Mouse (Mus musculus) intestine, embryonic 14.5 days (tissue): ENCODE results near the gene Gm29094. TPM values are rescaled to one million over a fixed set of nuclear protein-coding genes. Genes with fewer than 3 reads are reported as not detected.
"Not testable (repeated sequence)": the region's sequence is repeated elsewhere in the genome, so short reads cannot be mapped to it uniquely, and the experiment has no call there.

Source experiments
- ATAC-seq: fragments of 200-750 bp; cut with Nextera tagmentation; replicated peaks from 2 replicates; pipeline ENCODE4 v1.8.0; 2017; ENCODE audit warnings: low read depth, moderate number of reproducible peaks, moderate TSS enrichment, moderate library complexity; ENCODE audit not compliant: low FRiP score, low TSS enrichment
- DNase-seq: peaks from one replicate; pipeline ENCODE4 v3.0.0-alpha.2; 2018; ENCODE audit warnings: low spot score
- H3K27ac ChIP-seq: fragments of 300-500 bp; sonication (generic); 2 replicates; pipeline ENCODE4 v1.5.1; 2014; ENCODE audit warnings: low read depth, mild to moderate bottlenecking, control low read depth
- H3K27me3 ChIP-seq: fragments of 300-500 bp; sonication (generic); replicated peaks from 2 replicates; pipeline ENCODE4 v1.6.1; 2014; ENCODE audit warnings: low read length, control low read depth; ENCODE audit not compliant: control insufficient read depth, insufficient read depth
- H3K36me3 ChIP-seq: fragments of 300-500 bp; sonication (generic); 2 replicates; pipeline ENCODE4 v1.6.1; 2014; ENCODE audit warnings: low read length, control low read depth; ENCODE audit not compliant: control insufficient read depth, insufficient read depth
- H3K4me1 ChIP-seq: fragments of 300-500 bp; sonication (generic); replicated peaks from 2 replicates; pipeline ENCODE4 v1.6.1; 2014; ENCODE audit warnings: low read length, control low read depth, mixed read lengths; ENCODE audit not compliant: control insufficient read depth, insufficient read depth
- H3K4me2 ChIP-seq: fragments of 300-500 bp; sonication (generic); 2 replicates; pipeline ENCODE4 v1.6.1; 2014; ENCODE audit warnings: low read length
- H3K4me3 ChIP-seq: fragments of 300-500 bp; sonication (generic); 2 replicates; pipeline ENCODE4 v1.5.1; 2014; ENCODE audit warnings: low read depth, low read length, control low read depth, mixed read lengths
- H3K9ac ChIP-seq: fragments of 300-500 bp; sonication (generic); 2 replicates; pipeline ENCODE4 v1.6.1; 2014; ENCODE audit warnings: mild to moderate bottlenecking, low read length
- H3K9me3 ChIP-seq: fragments of 300-500 bp; sonication (generic); 2 replicates; pipeline ENCODE4 v1.6.1; 2016; ENCODE audit warnings: low read length, control low read depth; ENCODE audit not compliant: control insufficient read depth
- WGBS: fragments of 180-500 bp; shearing (Covaris S2); extraction: QIAGEN DNeasy Blood & Tissue Kit; methylation state at CpG from one replicate; pipeline ENCODE4 v1.1.7; 2014; 5-methylcytosine and 5-hydroxymethylcytosine counted together
- polyA plus RNA-seq: library from polyadenylated mRNA; unstranded; fragments of >200 nt; fragmentation: Nextera tagmentation; extraction: Ambion mirVana; gene quantifications from 2 replicates; pipeline ENCODE4 v1.2.1, GENCODE M21; 2014

Gm29094 gene
- not detected in 2 replicates for polyA plus RNA-seq

GRCm38 (mm10) chr9:89198969-89199416 is at the start of gene Gm29094, which contains the start of gene Bcl2a1b:
Gene Gm29094, plus strand, starts transcription at chr9:89199379.
Gene Bcl2a1b, plus strand, starts transcription at chr9:89199209.
- not testable (repeated sequence) for H3K9me3 ChIP-seq, DNase-seq, H3K9ac ChIP-seq, H3K4me2 ChIP-seq, H3K27ac ChIP-seq, H3K4me1 ChIP-seq, ATAC-seq, H3K4me3 ChIP-seq, H3K27me3 ChIP-seq, H3K36me3 ChIP-seq
- WGBS, result 79% methylated on average over 5 of the region's 5 CpGs

GRCm38 (mm10) chr9:89172539-89172938 is 26.6 kb upstream of the Gm29094 start:
- H3K36me3 ChIP-seq, H3K27ac ChIP-seq, H3K27me3 ChIP-seq, H3K9ac ChIP-seq, H3K4me1 ChIP-seq, H3K4me2 ChIP-seq, H3K9me3 ChIP-seq, ATAC-seq, DNase-seq, H3K4me3 ChIP-seq: not testable (repeated sequence)

GRCm38 (mm10) chr9:89178833-89179232 is 20.3 kb upstream of the Gm29094 start:
- 34% methylated on average over 2 of the region's 3 CpGs for WGBS
- not testable (repeated sequence) for H3K4me2 ChIP-seq, H3K9me3 ChIP-seq, H3K4me1 ChIP-seq, H3K4me3 ChIP-seq, H3K36me3 ChIP-seq, ATAC-seq, H3K27ac ChIP-seq, H3K27me3 ChIP-seq, H3K9ac ChIP-seq
- peak; percentile 51 for DNase-seq

GRCm38 (mm10) chr9:89179469-89179868 is 19.7 kb upstream of the Gm29094 start:
- not testable (repeated sequence) for H3K9me3 ChIP-seq, H3K36me3 ChIP-seq, H3K4me1 ChIP-seq, H3K4me2 ChIP-seq, H3K4me3 ChIP-seq, H3K27me3 ChIP-seq, H3K27ac ChIP-seq, DNase-seq, H3K9ac ChIP-seq, ATAC-seq
- WGBS, result 87% methylated on average over 2 of the region's 4 CpGs

GRCm38 (mm10) chr9:89187006-89187405 is 12.2 kb upstream of the Gm29094 start:
- not testable (repeated sequence) for H3K9me3 ChIP-seq, H3K27me3 ChIP-seq, DNase-seq, H3K27ac ChIP-seq, H3K4me3 ChIP-seq, ATAC-seq, H3K36me3 ChIP-seq, H3K4me2 ChIP-seq, H3K9ac ChIP-seq, H3K4me1 ChIP-seq
- 74% methylated on average over 15 of the region's 15 CpGs for WGBS

GRCm38 (mm10) chr9:89195483-89195882 is 3.7 kb upstream of the Gm29094 start:
- not testable (repeated sequence) for H3K36me3 ChIP-seq, DNase-seq, H3K9me3 ChIP-seq, H3K4me1 ChIP-seq, H3K4me2 ChIP-seq, H3K9ac ChIP-seq, H3K4me3 ChIP-seq, ATAC-seq, H3K27me3 ChIP-seq, H3K27ac ChIP-seq

GRCm38 (mm10) chr9:89197509-89197908 is 1.7 kb upstream of the Gm29094 start:
- 0 out of 2 replicates have a peak, but pooled peaks have one; percentile 64 for ATAC-seq
- H3K27me3 ChIP-seq, H3K36me3 ChIP-seq, H3K4me1 ChIP-seq, DNase-seq, H3K9ac ChIP-seq, H3K4me3 ChIP-seq, H3K27ac ChIP-seq, H3K9me3 ChIP-seq, H3K4me2 ChIP-seq: not testable (repeated sequence)
- WGBS, result no CpG with 5 or more reads among the region's 1 CpGs

GRCm38 (mm10) chr9:89198349-89198748 is 830 bp upstream of the Gm29094 start:
- WGBS, result 90% methylated on average over 3 of the region's 3 CpGs
- not testable (repeated sequence) for H3K4me1 ChIP-seq, H3K9me3 ChIP-seq, H3K36me3 ChIP-seq, H3K27ac ChIP-seq, H3K4me2 ChIP-seq, H3K4me3 ChIP-seq, H3K9ac ChIP-seq, H3K27me3 ChIP-seq, ATAC-seq, DNase-seq

GRCm38 (mm10) chr9:89202256-89202655 is 3.1 kb downstream of the Gm29094 start:
- H3K4me3 ChIP-seq, H3K27me3 ChIP-seq, H3K27ac ChIP-seq, H3K4me1 ChIP-seq, ATAC-seq, H3K9me3 ChIP-seq, H3K36me3 ChIP-seq, DNase-seq, H3K4me2 ChIP-seq, H3K9ac ChIP-seq: not testable (repeated sequence)
